ENCODE assay signal across 13 mouse cellular contexts in the genomic region with DNA sequence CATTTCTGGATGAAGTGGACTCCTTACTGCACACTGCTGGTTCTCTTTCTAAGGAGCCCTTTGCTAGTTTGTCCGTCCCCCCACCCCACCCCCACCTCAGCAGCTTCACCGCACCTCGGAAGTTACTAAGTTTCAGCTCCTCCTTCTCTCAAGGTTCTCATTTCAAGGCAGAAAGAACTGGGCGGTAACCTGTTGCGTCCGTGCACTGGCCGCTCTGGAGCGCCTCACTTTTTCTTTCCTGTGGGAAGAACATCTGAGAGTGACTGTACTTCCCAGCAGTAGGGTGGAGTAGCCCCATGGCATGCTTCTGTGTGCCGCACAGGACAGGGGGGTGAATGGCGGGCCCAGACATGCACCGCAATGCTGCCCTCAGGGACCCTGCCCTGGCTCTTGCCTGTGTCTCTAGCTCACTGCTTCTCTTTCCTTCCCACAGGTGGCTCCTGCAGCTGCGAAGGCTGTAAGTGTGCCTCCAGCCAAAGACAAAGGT. TPM values are rescaled to one million over a fixed set of nuclear protein-coding genes. Genes with fewer than 3 reads are reported as not detected.
DNase-seq lines count a peak whose midpoint lies in the region; ATAC-seq and TF ChIP-seq lines count a peak whose summit lies in the region.
"Had no signal": no experiment of that assay in that cellular context is flagged by ENCODE, and none has a peak within 500 bp of the region (broad histone marks: within the 10 kb centered on the region; RNA-seq: fewer than 3 reads in every experiment).

No protein-coding gene starts in this region.

- WGBS in lung, embryonic 15.5 days = 24% methylated on average over 12 of the region's 12 CpGs
- 32% methylated on average over 12 of the region's 12 CpGs for WGBS in intestine, postnatal 0 days
- WGBS in stomach, embryonic 14.5 days = 22% methylated on average over 12 of the region's 12 CpGs
- 17% methylated on average over 12 of the region's 12 CpGs for WGBS in forebrain, embryonic 12.5 days

- 0 out of 2 replicates have a peak overlapping the region, but pooled peaks have one; percentile 15 for H3K4me2 ChIP-seq in lung, embryonic 15.5 days
- H3K4me2 ChIP-seq in intestine, postnatal 0 days (replicated peaks; ENCODE audit: low read depth) = peak overlapping the region; percentile 58
- 0 out of 2 replicates have a peak overlapping the region, but pooled peaks have one; percentile 44 for H3K4me2 ChIP-seq in stomach, embryonic 14.5 days (replicated peaks; ENCODE audit: low read depth, low read length)
- H3K4me2 ChIP-seq in forebrain, embryonic 12.5 days = no peak overlapping the region

- DNase-seq in embryo, embryonic 10.5 days (ENCODE audit: low spot score) = peak; percentile 7
- no peak for DNase-seq in embryo, embryonic 9.5 days (ENCODE audit: extremely low spot score)
- no peak for DNase-seq in lung, postnatal 10 days
- DNase-seq in thymus, postnatal 4 days = no peak
- DNase-seq: adrenal gland, postnatal 14 days; cerebellum, adult 2 months; heart, postnatal 4 days had no signal

- TF ChIP-seq CTCF in intestine, postnatal 0 days (IDR thresholded peaks at IDR 0.05; ENCODE audit: low read depth) = no peak

- H3K9me3 ChIP-seq in lung, embryonic 15.5 days = no peaks in the 10 kb centered on the region
- no peaks in the 10 kb centered on the region for H3K9me3 ChIP-seq in intestine, postnatal 0 days (ENCODE audit: control insufficient read depth)
- no peaks in the 10 kb centered on the region for H3K9me3 ChIP-seq in stomach, embryonic 14.5 days (ENCODE audit: control insufficient read depth, low read depth, low read length)
- no peaks in the 10 kb centered on the region for H3K9me3 ChIP-seq in forebrain, embryonic 12.5 days
- H3K9me3 ChIP-seq: megakaryocyte, embryonic 14.5 days had no signal

- H3K9ac ChIP-seq in lung, embryonic 15.5 days = no peak overlapping the region
- H3K9ac ChIP-seq in intestine, postnatal 0 days (ENCODE audit: low read depth, low read length) = no peak overlapping the region
- no peak overlapping the region for H3K9ac ChIP-seq in stomach, embryonic 14.5 days (replicated peaks; ENCODE audit: low read depth, low read length)
- no peak overlapping the region for H3K9ac ChIP-seq in forebrain, embryonic 12.5 days

- H3K27ac ChIP-seq in lung, embryonic 15.5 days = peak overlapping the region; percentile 56
- peak overlapping the region; percentile 93 for H3K27ac ChIP-seq in intestine, postnatal 0 days (ENCODE audit: low read depth, low read length)
- H3K27ac ChIP-seq in stomach, embryonic 14.5 days (ENCODE audit: low read length) = peak overlapping the region; percentile 78
- no peak overlapping the region for H3K27ac ChIP-seq in forebrain, embryonic 12.5 days

- H3K4me3 ChIP-seq in lung, embryonic 15.5 days = no peak overlapping the region
- no peak overlapping the region for H3K4me3 ChIP-seq in intestine, postnatal 0 days (ENCODE audit: low read depth, low read length)
- H3K4me3 ChIP-seq in stomach, embryonic 14.5 days (ENCODE audit: low read depth, low read length) = no peak overlapping the region
- H3K4me3 ChIP-seq in forebrain, embryonic 12.5 days (replicated peaks) = no peak overlapping the region
- H3K4me3 ChIP-seq: megakaryocyte, embryonic 14.5 days had no signal

- peaks cover 44% of the 10 kb centered on the region for H3K4me1 ChIP-seq in lung, embryonic 15.5 days
- H3K4me1 ChIP-seq in intestine, postnatal 0 days (replicated peaks; ENCODE audit: control insufficient read depth, insufficient read depth, low read length) = 0 out of 2 replicates have a peak, but pooled peaks cover 5% of the 10 kb centered on the region
- H3K4me1 ChIP-seq in stomach, embryonic 14.5 days (ENCODE audit: control insufficient read depth, insufficient read depth, low read length) = peaks cover 18% of the 10 kb centered on the region; the same call in 1 of the 2 replicates
- H3K4me1 ChIP-seq in forebrain, embryonic 12.5 days = peaks cover 34% of the 10 kb centered on the region

- H3K36me3 ChIP-seq in lung, embryonic 15.5 days = no peaks in the 10 kb centered on the region
- no peaks in the 10 kb centered on the region for H3K36me3 ChIP-seq in intestine, postnatal 0 days (ENCODE audit: control insufficient read depth, insufficient read depth)
- no peaks in the 10 kb centered on the region for H3K36me3 ChIP-seq in stomach, embryonic 14.5 days (ENCODE audit: control insufficient read depth, insufficient read depth, low read length)
- H3K36me3 ChIP-seq in forebrain, embryonic 12.5 days (replicated peaks) = no peaks in the 10 kb centered on the region

- no peak for ATAC-seq in lung, embryonic 15.5 days (ENCODE audit: borderline replicate concordance, extremely low read depth, low FRiP score, low TSS enrichment)
- no peak for ATAC-seq in intestine, postnatal 0 days
- no peak for ATAC-seq in stomach, embryonic 14.5 days (ENCODE audit: insufficient number of reproducible peaks, insufficient read depth, low FRiP score, low read depth)
- ATAC-seq in forebrain, embryonic 12.5 days (ENCODE audit: low FRiP score) = no peak

- peaks cover 78% of the 10 kb centered on the region for H3K27me3 ChIP-seq in lung, embryonic 15.5 days
- no peaks in the 10 kb centered on the region for H3K27me3 ChIP-seq in intestine, postnatal 0 days (replicated peaks; ENCODE audit: control insufficient read depth, insufficient read depth, low read length)
- H3K27me3 ChIP-seq in stomach, embryonic 14.5 days (ENCODE audit: control insufficient read depth, insufficient read depth, low read length) = peaks cover 20% of the 10 kb centered on the region
- H3K27me3 ChIP-seq in forebrain, embryonic 12.5 days = peaks cover 87% of the 10 kb centered on the region

RNA-seq across cellular contexts. Expression of a gene that starts 5.5 kb away (rescaled TPM):
- 144 and 179 TPM in 2 replicates for polyA plus RNA-seq in lung, embryonic 15.5 days (2015; fragmentation: Nextera tagmentation; extraction: Ambion mirVana)
- polyA plus RNA-seq in intestine, postnatal 0 days (2015; fragmentation: Nextera tagmentation; extraction: Ambion mirVana) = 2,068 and 2,262 TPM in 2 replicates
- polyA plus RNA-seq in stomach, embryonic 14.5 days (2014; fragmentation: Nextera tagmentation; extraction: Ambion mirVana) = 888 and 910 TPM in 2 replicates
- 64.4 and 76.2 TPM in 2 replicates for polyA plus RNA-seq in forebrain, embryonic 12.5 days (2016; fragmentation: Nextera tagmentation; extraction: Ambion mirVana)

RNA-seq across cellular contexts. Expression of a gene that starts 11.9 kb away (rescaled TPM):
- 26.6 and 33.1 TPM in 2 replicates for polyA plus RNA-seq in lung, embryonic 15.5 days (2015; fragmentation: Nextera tagmentation; extraction: Ambion mirVana)
- polyA plus RNA-seq in intestine, postnatal 0 days (2015; fragmentation: Nextera tagmentation; extraction: Ambion mirVana) = 224 and 270 TPM in 2 replicates
- 310 and 332 TPM in 2 replicates for polyA plus RNA-seq in stomach, embryonic 14.5 days (2014; fragmentation: Nextera tagmentation; extraction: Ambion mirVana)
- polyA plus RNA-seq in forebrain, embryonic 12.5 days (2016; fragmentation: Nextera tagmentation; extraction: Ambion mirVana) = 34.1 and 35.0 TPM in 2 replicates

RNA-seq across cellular contexts. Expression of a gene that starts 30.0 kb away (rescaled TPM):
- polyA plus RNA-seq in lung, embryonic 15.5 days (2015; fragmentation: Nextera tagmentation; extraction: Ambion mirVana) = 99.9 and 101 TPM in 2 replicates
- 21.2 and 21.9 TPM in 2 replicates for polyA plus RNA-seq in intestine, postnatal 0 days (2015; fragmentation: Nextera tagmentation; extraction: Ambion mirVana)
- 74.6 and 82.1 TPM in 2 replicates for polyA plus RNA-seq in stomach, embryonic 14.5 days (2014; fragmentation: Nextera tagmentation; extraction: Ambion mirVana)
- polyA plus RNA-seq in forebrain, embryonic 12.5 days (2016; fragmentation: Nextera tagmentation; extraction: Ambion mirVana) = 110 and 121 TPM in 2 replicates

RNA-seq across cellular contexts. Expression of a gene that starts 32.0 kb away (rescaled TPM):
- 5.5 and 5.7 TPM in 2 replicates for polyA plus RNA-seq in lung, embryonic 15.5 days (2015; fragmentation: Nextera tagmentation; extraction: Ambion mirVana)
- polyA plus RNA-seq in intestine, postnatal 0 days (2015; fragmentation: Nextera tagmentation; extraction: Ambion mirVana) = 4.4 and 4.7 TPM in 2 replicates
- 3.6 and 6.4 TPM in 2 replicates for polyA plus RNA-seq in stomach, embryonic 14.5 days (2014; fragmentation: Nextera tagmentation; extraction: Ambion mirVana)
- polyA plus RNA-seq in forebrain, embryonic 12.5 days (2016; fragmentation: Nextera tagmentation; extraction: Ambion mirVana) = 82.2 and 103 TPM in 2 replicates

RNA-seq across cellular contexts. Expression of a gene that starts 47.4 kb away (rescaled TPM):
- not detected in 2 replicates for polyA plus RNA-seq in lung, embryonic 15.5 days (2015; fragmentation: Nextera tagmentation; extraction: Ambion mirVana)
- polyA plus RNA-seq in intestine, postnatal 0 days (2015; fragmentation: Nextera tagmentation; extraction: Ambion mirVana) = 0.69 and 2.6 TPM in 2 replicates
- not detected in 2 replicates for polyA plus RNA-seq in stomach, embryonic 14.5 days (2014; fragmentation: Nextera tagmentation; extraction: Ambion mirVana)
- not detected in 2 replicates for polyA plus RNA-seq in forebrain, embryonic 12.5 days (2016; fragmentation: Nextera tagmentation; extraction: Ambion mirVana)
- polyA plus RNA-seq: cerebellum, adult 2 months; neural tube, embryonic 11.5 days had no signal
